Mouse (Mus musculus) lung, postnatal 0 days (tissue): ENCODE measurements at regions not wholly inside any gene's neighbourhood (a gene's known extent, or its start where the extent isn't known, plus 50 kb on each side); places are given as distances from the start of the nearest gene placed in this dataset.

Experiments used
- CTCF ChIP-seq: IDR thresholded peaks from 2 replicates; pipeline ENCODE4 v1.5.1; 2016; ENCODE audit warnings: antibody characterized with exemption, mild to moderate bottlenecking
- EP300 ChIP-seq: IDR thresholded peaks from 2 replicates; pipeline ENCODE4 v1.6.1; 2016; ENCODE audit warnings: antibody characterized with exemption, mild to moderate bottlenecking, control low read depth

DNA sequence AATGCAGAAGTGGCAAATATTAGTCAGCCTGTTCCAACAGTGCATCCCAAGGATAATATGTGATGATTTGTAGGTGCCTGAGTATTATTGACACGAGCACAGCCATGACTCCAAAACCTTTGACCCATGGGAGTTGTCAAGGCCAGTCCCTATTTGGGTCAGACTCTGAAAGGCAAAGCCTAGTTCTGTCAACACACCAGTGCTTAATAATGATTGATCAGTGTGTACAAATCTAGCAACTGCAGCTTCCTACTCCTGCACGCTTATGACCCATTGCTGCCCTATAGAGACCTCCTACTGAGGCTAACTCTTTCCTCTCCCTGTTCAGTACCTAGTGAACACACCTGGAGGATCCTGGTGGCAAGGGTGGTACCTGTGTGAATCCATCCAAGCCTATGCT lies 427.3 kb downstream of the Fam84a start:
- TF ChIP-seq CTCF, result no peak
- TF ChIP-seq EP300, result no peak
